Mouse (Mus musculus): ENCODE data around the gene Xpa. TPM values are rescaled to one million over a fixed set of nuclear protein-coding genes. Genes with fewer than 3 reads are reported as not detected.

Gene Xpa
- polyA plus RNA-seq, 1 experiment from 2014 or later = 23.5 TPM

GRCm38 (mm10) chr4:46171761-46172160, 24.4 kb downstream of the Xpa start:
- WGBS = 80% methylated on average over 7 of the region's 7 CpGs
- no peak for ATAC-seq

GRCm38 (mm10) chr4:46165831-46166230, 30.3 kb downstream of the Xpa start:
- no peaks in the 10 kb centered on the region for H3K4me1 ChIP-seq (ENCODE audit: control insufficient read depth, insufficient read depth, low read depth, low read length)
- no peak overlapping the region for H3K4me2 ChIP-seq (ENCODE audit: low read length)
- no peak for ATAC-seq
- H3K27me3 ChIP-seq (replicated peaks; ENCODE audit: control insufficient read depth, insufficient read depth, low read length) = no peaks in the 10 kb centered on the region
- no peaks in the 10 kb centered on the region for H3K9me3 ChIP-seq (ENCODE audit: control insufficient read depth, low read length)
- H3K4me3 ChIP-seq (ENCODE audit: low read length) = no peak overlapping the region
- no peak overlapping the region for H3K9ac ChIP-seq (ENCODE audit: low read depth, low read length)
- H3K27ac ChIP-seq (ENCODE audit: low read depth, low read length) = no peak overlapping the region
- WGBS = 94% methylated on average over 5 of the region's 5 CpGs
- peaks cover 63% of the 10 kb centered on the region for H3K36me3 ChIP-seq (ENCODE audit: control insufficient read depth, insufficient read depth, low read length)

More at GRCm38 (mm10) chr4:46171761-46172160, 24.4 kb downstream of the Xpa start:
- Histone ChIP-seq H3K9me3 (ENCODE audit: control insufficient read depth, low read length) (no peaks in the 10 kb centered on the region), H3K4me1 (ENCODE audit: control insufficient read depth, insufficient read depth, low read depth, low read length) (no peaks in the 10 kb centered on the region), H3K4me3 (ENCODE audit: low read length) (no peak overlapping the region), H3K27ac (ENCODE audit: low read depth, low read length) (no peak overlapping the region), H3K27me3 (replicated peaks; ENCODE audit: control insufficient read depth, insufficient read depth, low read length) (no peaks in the 10 kb centered on the region), H3K4me2 (ENCODE audit: low read length) (no peak overlapping the region), H3K36me3 (ENCODE audit: control insufficient read depth, insufficient read depth, low read length) (peaks cover 68% of the 10 kb centered on the region), H3K9ac (ENCODE audit: low read depth, low read length) (no peak overlapping the region)

GRCm38 (mm10) chr4:46164027-46164426, 32.1 kb downstream of the Xpa start:
- Histone ChIP-seq H3K4me3 (ENCODE audit: low read length) (no peak overlapping the region), H3K4me2 (ENCODE audit: low read length) (no peak overlapping the region), H3K9me3 (ENCODE audit: control insufficient read depth, low read length) (no peaks in the 10 kb centered on the region), H3K27ac (ENCODE audit: low read depth, low read length) (no peak overlapping the region), H3K36me3 (ENCODE audit: control insufficient read depth, insufficient read depth, low read length) (peaks cover 50% of the 10 kb centered on the region), H3K4me1 (ENCODE audit: control insufficient read depth, insufficient read depth, low read depth, low read length) (no peaks in the 10 kb centered on the region), H3K9ac (ENCODE audit: low read depth, low read length) (no peak overlapping the region), H3K27me3 (replicated peaks; ENCODE audit: control insufficient read depth, insufficient read depth, low read length) (no peaks in the 10 kb centered on the region)
- no peak for ATAC-seq
- 78% methylated on average over 2 of the region's 2 CpGs for WGBS

- Histone ChIP-seq H3K4me3 (ENCODE audit: low read length) (no peak overlapping the region), H3K4me2 (ENCODE audit: low read length) (no peak overlapping the region), H3K4me1 (ENCODE audit: control insufficient read depth, insufficient read depth, low read depth, low read length) (no peaks in the 10 kb centered on the region), H3K9me3 (ENCODE audit: control insufficient read depth, low read length) (no peaks in the 10 kb centered on the region), H3K27ac (ENCODE audit: low read depth, low read length) (no peak overlapping the region), H3K27me3 (replicated peaks; ENCODE audit: control insufficient read depth, insufficient read depth, low read length) (no peaks in the 10 kb centered on the region), H3K36me3 (ENCODE audit: control insufficient read depth, insufficient read depth, low read length) (peaks cover 47% of the 10 kb centered on the region), H3K9ac (ENCODE audit: low read depth, low read length) (no peak overlapping the region)
- ATAC-seq = no peak
- WGBS = 95% methylated on average over 12 of the region's 12 CpGs
Measured at GRCm38 (mm10) chr4:46151903-46152544, 44.1 kb downstream of the Xpa start.

GRCm38 (mm10) chr4:46146881-46147280, 49.2 kb downstream of the Xpa start:
- H3K4me2 ChIP-seq (ENCODE audit: low read length) = no peak overlapping the region
- WGBS = 96% methylated on average over 1 of the region's 1 CpGs
- no peaks in the 10 kb centered on the region for H3K4me1 ChIP-seq (ENCODE audit: control insufficient read depth, insufficient read depth, low read depth, low read length)
- no peak overlapping the region for H3K27ac ChIP-seq (ENCODE audit: low read depth, low read length)
- H3K27me3 ChIP-seq (replicated peaks; ENCODE audit: control insufficient read depth, insufficient read depth, low read length) = no peaks in the 10 kb centered on the region
- no peaks in the 10 kb centered on the region for H3K9me3 ChIP-seq (ENCODE audit: control insufficient read depth, low read length)
- H3K9ac ChIP-seq (ENCODE audit: low read depth, low read length) = no peak overlapping the region
- ATAC-seq = no peak
- no peak overlapping the region for H3K4me3 ChIP-seq (ENCODE audit: low read length)
- peaks cover 19% of the 10 kb centered on the region for H3K36me3 ChIP-seq (ENCODE audit: control insufficient read depth, insufficient read depth, low read length)

GRCm38 (mm10) chr4:46144323-46144722, 51.8 kb downstream of the Xpa start:
- no peak overlapping the region for H3K4me2 ChIP-seq (ENCODE audit: low read length)
- H3K9me3 ChIP-seq (ENCODE audit: control insufficient read depth, low read length) = no peaks in the 10 kb centered on the region
- no peak overlapping the region for H3K4me3 ChIP-seq (ENCODE audit: low read length)
- no peak overlapping the region for H3K27ac ChIP-seq (ENCODE audit: low read depth, low read length)
- peaks cover 12% of the 10 kb centered on the region for H3K4me1 ChIP-seq (ENCODE audit: control insufficient read depth, insufficient read depth, low read depth, low read length)
- 69% methylated on average over 3 of the region's 3 CpGs for WGBS
- no peak overlapping the region for H3K9ac ChIP-seq (ENCODE audit: low read depth, low read length)
- H3K27me3 ChIP-seq (replicated peaks; ENCODE audit: control insufficient read depth, insufficient read depth, low read length) = no peaks in the 10 kb centered on the region
- H3K36me3 ChIP-seq (ENCODE audit: control insufficient read depth, insufficient read depth, low read length) = peaks cover 7% of the 10 kb centered on the region
- no peak for ATAC-seq

GRCm38 (mm10) chr4:46138287-46139222, 57.6 kb downstream of the Xpa start, which contains the start of the genes Ncbp1 and Tstd2:
TSS of gene Ncbp1 (plus strand) at chr4:46138613.
TSS of gene Tstd2 (minus strand) at chr4:46138694.
- peak within 1 kb of the TSS; percentile 90 for H3K4me2 ChIP-seq (ENCODE audit: low read length)
- peak within 1 kb of the TSS; percentile 97 for H3K9ac ChIP-seq (ENCODE audit: low read depth, low read length)
- peaks cover 23% of the 10 kb centered on the region for H3K4me1 ChIP-seq (ENCODE audit: control insufficient read depth, insufficient read depth, low read depth, low read length)
- 0% methylated on average over 84 of the region's 90 CpGs for WGBS
- peak within 1 kb of the TSS; percentile 96 for H3K4me3 ChIP-seq (ENCODE audit: low read length)
- H3K9me3 ChIP-seq (ENCODE audit: control insufficient read depth, low read length) = no peaks in the 10 kb centered on the region
- H3K27me3 ChIP-seq (replicated peaks; ENCODE audit: control insufficient read depth, insufficient read depth, low read length) = no peaks in the 10 kb centered on the region
- H3K36me3 ChIP-seq (ENCODE audit: control insufficient read depth, insufficient read depth, low read length) = no peaks in the 10 kb centered on the region; the same call in 1 of the 2 replicates
- ATAC-seq = peak; percentile 92
- peak within 1 kb of the TSS; percentile 96 for H3K27ac ChIP-seq (ENCODE audit: low read depth, low read length)

- Histone ChIP-seq H3K27me3 (replicated peaks; ENCODE audit: control insufficient read depth, insufficient read depth, low read length) (no peaks in the 10 kb centered on the region), H3K9ac (ENCODE audit: low read depth, low read length) (peak overlapping the region; percentile 97), H3K9me3 (ENCODE audit: control insufficient read depth, low read length) (no peaks in the 10 kb centered on the region), H3K4me1 (ENCODE audit: control insufficient read depth, insufficient read depth, low read depth, low read length) (peaks cover 23% of the 10 kb centered on the region), H3K36me3 (ENCODE audit: control insufficient read depth, insufficient read depth, low read length) (no peaks in the 10 kb centered on the region; the same call in 1 of the 2 replicates), H3K4me2 (ENCODE audit: low read length) (peak overlapping the region; percentile 90), H3K4me3 (ENCODE audit: low read length) (peak overlapping the region; percentile 96), H3K27ac (ENCODE audit: low read depth, low read length) (peak overlapping the region; percentile 96)
- 8% methylated on average over 17 of the region's 17 CpGs for WGBS
- peak; percentile 84 for ATAC-seq
Measured at GRCm38 (mm10) chr4:46137629-46138286, 58.4 kb downstream of the Xpa start.
